Comparison of ENCODE assay signal across 1 mouse cellular context in the genomic region with DNA sequence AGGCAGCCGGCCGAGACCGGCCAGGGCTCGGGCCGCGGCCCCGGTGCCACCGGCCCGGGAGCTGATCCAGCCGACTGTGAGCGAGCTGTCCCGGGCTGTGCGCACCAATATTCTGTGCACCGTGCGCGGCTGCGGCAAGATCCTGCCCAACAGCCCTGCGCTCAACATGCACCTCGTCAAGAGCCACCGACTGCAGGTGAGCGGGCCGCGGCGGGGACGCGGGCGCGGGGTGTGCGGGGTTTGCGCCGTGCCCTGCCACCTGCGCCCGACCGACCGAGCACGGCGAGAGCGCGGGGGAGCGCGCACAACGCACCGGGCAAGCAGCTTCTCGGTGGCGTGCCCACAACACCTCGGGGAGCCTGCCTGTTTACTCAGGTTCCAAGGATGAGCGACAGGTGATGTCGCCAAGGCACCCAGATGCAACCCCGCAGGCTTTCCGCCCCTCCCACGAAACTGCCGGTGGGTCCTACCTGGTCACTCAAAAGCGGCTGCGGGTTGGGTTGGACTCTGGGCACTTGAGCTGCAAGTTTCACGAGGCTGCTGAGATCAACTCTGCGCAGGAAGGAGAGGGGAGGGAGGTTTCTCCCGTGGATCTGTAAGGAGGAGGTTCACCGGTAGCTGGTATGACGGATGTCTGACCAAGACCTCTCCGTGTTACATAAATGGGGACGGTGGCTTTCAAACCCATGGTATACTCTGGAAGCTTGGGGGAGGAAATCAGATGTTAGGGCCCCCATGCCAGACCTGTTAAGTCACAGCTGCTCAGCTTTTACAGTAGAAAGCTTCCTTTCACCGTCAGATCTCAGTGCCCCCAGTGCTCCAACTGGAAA.
TF ChIP-seq lines count a peak whose summit lies in the region.

No protein-coding gene starts in this region.

TF ChIP-seq in CH12.LX, 34 proteins besides CTCF, POLR2A, EP300 and RAD21 (continued from another document):
- TF ChIP-seq SIN3A (IDR thresholded peaks at IDR 0.05; ENCODE audit: low read length) (peak; percentile 75; the same call in 1 of the 2 replicates), MAZ (IDR thresholded peaks at IDR 0.05; ENCODE audit: low read depth, low read length) (0 out of 2 replicates have a peak, but pooled peaks have one; percentile 42), UBTF (IDR thresholded peaks at IDR 0.05; ENCODE audit: low read depth, low read length) (0 out of 2 replicates have a peak, but pooled peaks have one; percentile 29), ZMIZ1 (IDR thresholded peaks at IDR 0.05; ENCODE audit: low read depth, low read length) (no peak), BHLHE40 (IDR thresholded peaks at IDR 0.05; ENCODE audit: low read depth, low read length) (peak; percentile 30; the same call in 1 of the 2 replicates), MAFK (IDR thresholded peaks at IDR 0.05; ENCODE audit: insufficient replicate concordance, low read length) (0 out of 2 replicates have a peak, but pooled peaks have one; percentile 27)
